Mouse (Mus musculus): Measurements from ENCODE around the gene Ddx54. TPM values are rescaled to one million over a fixed set of nuclear protein-coding genes. Genes with fewer than 3 reads are reported as not detected.

Gene Ddx54
- polyA plus RNA-seq, 1 experiment from 2014 or later: 52.2 TPM

GRCm38 (mm10) chr5:120570289-120570897, 42.1 kb upstream of the Ddx54 start:
- H3K27me3 ChIP-seq: peaks cover 16% of the 10 kb centered on the region; the same call in 1 of the 2 replicates
- H3K9ac ChIP-seq: no peak overlapping the region
- 70% methylated on average over 11 of the region's 11 CpGs for WGBS
- peaks cover 79% of the 10 kb centered on the region for H3K4me1 ChIP-seq
- no peak for ATAC-seq (replicated peaks; ENCODE audit: low FRiP score)
- H3K4me3 ChIP-seq (replicated peaks): no peak overlapping the region
- peaks cover 8% of the 10 kb centered on the region; the same call in 1 of the 2 replicates for H3K36me3 ChIP-seq
- H3K27ac ChIP-seq: peak overlapping the region; percentile 76
- 0 out of 2 replicates have a peak overlapping the region, but pooled peaks have one; percentile 26 for H3K4me2 ChIP-seq
- no peaks in the 10 kb centered on the region for H3K9me3 ChIP-seq (replicated peaks)

GRCm38 (mm10) chr5:120571056-120571740, 41.3 kb upstream of the Ddx54 start:
- Histone ChIP-seq H3K27ac (peak overlapping the region; percentile 76), H3K27me3 (peaks cover 16% of the 10 kb centered on the region; the same call in 1 of the 2 replicates), H3K9ac (no peak overlapping the region), H3K4me1 (peaks cover 71% of the 10 kb centered on the region), H3K4me2 (peak overlapping the region; percentile 26; the same call in 1 of the 2 replicates), H3K36me3 (peaks cover 8% of the 10 kb centered on the region; the same call in 1 of the 2 replicates), H3K4me3 (replicated peaks) (no peak overlapping the region), H3K9me3 (replicated peaks) (no peaks in the 10 kb centered on the region)
- WGBS: 15% methylated on average over 14 of the region's 14 CpGs
- peak; percentile 64 for ATAC-seq (replicated peaks; ENCODE audit: low FRiP score)

GRCm38 (mm10) chr5:120574469-120575063, 38.0 kb upstream of the Ddx54 start:
- Histone ChIP-seq H3K27me3 (peaks cover 16% of the 10 kb centered on the region; the same call in 1 of the 2 replicates), H3K9me3 (replicated peaks) (no peaks in the 10 kb centered on the region), H3K4me3 (replicated peaks) (no peak overlapping the region), H3K4me1 (peaks cover 69% of the 10 kb centered on the region), H3K4me2 (no peak overlapping the region), H3K27ac (no peak overlapping the region), H3K36me3 (peaks cover 8% of the 10 kb centered on the region; the same call in 1 of the 2 replicates), H3K9ac (no peak overlapping the region)
- no peak for ATAC-seq (replicated peaks; ENCODE audit: low FRiP score)
- 70% methylated on average over 10 of the region's 10 CpGs for WGBS

- ATAC-seq (replicated peaks; ENCODE audit: low FRiP score): no peak
- H3K27ac ChIP-seq: peak overlapping the region; percentile 48; the same call in 1 of the 2 replicates
- 61% methylated on average over 11 of the region's 11 CpGs for WGBS
Observed at GRCm38 (mm10) chr5:120576781-120577301, 35.7 kb upstream of the Ddx54 start.

GRCm38 (mm10) chr5:120577935-120578441, 34.6 kb upstream of the Ddx54 start:
- Histone ChIP-seq H3K9me3 (replicated peaks) (no peaks in the 10 kb centered on the region), H3K4me2 (peak overlapping the region; percentile 50; the same call in 1 of the 2 replicates), H3K27ac (peak overlapping the region; percentile 93), H3K4me3 (replicated peaks) (no peak overlapping the region), H3K36me3 (peaks cover 24% of the 10 kb centered on the region), H3K27me3 (peaks cover 14% of the 10 kb centered on the region; the same call in 1 of the 2 replicates), H3K9ac (0 out of 2 replicates have a peak overlapping the region, but pooled peaks have one; percentile 4), H3K4me1 (peaks cover 67% of the 10 kb centered on the region)
- peak; percentile 5; the same call in 1 of the 2 replicates for ATAC-seq (replicated peaks; ENCODE audit: low FRiP score)
- 32% methylated on average over 10 of the region's 10 CpGs for WGBS

More at GRCm38 (mm10) chr5:120576781-120577301, 35.7 kb upstream of the Ddx54 start:
- H3K4me1 ChIP-seq: peaks cover 68% of the 10 kb centered on the region
- no peak overlapping the region for H3K9ac ChIP-seq
- no peak overlapping the region for H3K4me2 ChIP-seq
- H3K36me3 ChIP-seq: peaks cover 18% of the 10 kb centered on the region
- H3K27me3 ChIP-seq: peaks cover 16% of the 10 kb centered on the region; the same call in 1 of the 2 replicates
- H3K9me3 ChIP-seq (replicated peaks): no peaks in the 10 kb centered on the region
- no peak overlapping the region for H3K4me3 ChIP-seq (replicated peaks)

- Histone ChIP-seq H3K9me3 (replicated peaks) (no peaks in the 10 kb centered on the region), H3K4me2 (peak overlapping the region; percentile 50), H3K4me1 (peaks cover 67% of the 10 kb centered on the region), H3K27ac (peak overlapping the region; percentile 93), H3K4me3 (replicated peaks) (no peak overlapping the region), H3K27me3 (peaks cover 9% of the 10 kb centered on the region; the same call in 1 of the 2 replicates), H3K36me3 (peaks cover 25% of the 10 kb centered on the region), H3K9ac (0 out of 2 replicates have a peak overlapping the region, but pooled peaks have one; percentile 4)
- 22% methylated on average over 12 of the region's 12 CpGs for WGBS
- ATAC-seq (replicated peaks; ENCODE audit: low FRiP score): peak; percentile 67
Observed at GRCm38 (mm10) chr5:120578504-120579081, 33.9 kb upstream of the Ddx54 start.

- no peak overlapping the region for H3K9ac ChIP-seq
- H3K27me3 ChIP-seq: peaks cover 8% of the 10 kb centered on the region; the same call in 1 of the 2 replicates
- peak overlapping the region; percentile 93 for H3K27ac ChIP-seq
- ATAC-seq (replicated peaks; ENCODE audit: low FRiP score): peak; percentile 55
- 14% methylated on average over 26 of the region's 26 CpGs for WGBS
- peaks cover 33% of the 10 kb centered on the region for H3K36me3 ChIP-seq
- H3K4me3 ChIP-seq (replicated peaks): 0 out of 2 replicates have a peak overlapping the region, but pooled peaks have one; percentile 11
- no peaks in the 10 kb centered on the region for H3K9me3 ChIP-seq (replicated peaks)
- peaks cover 71% of the 10 kb centered on the region for H3K4me1 ChIP-seq
- H3K4me2 ChIP-seq: peak overlapping the region; percentile 50
Observed at GRCm38 (mm10) chr5:120579211-120579897, 33.2 kb upstream of the Ddx54 start.

GRCm38 (mm10) chr5:120579898-120580626, 32.5 kb upstream of the Ddx54 start:
- Histone ChIP-seq H3K4me1 (peaks cover 68% of the 10 kb centered on the region), H3K27ac (peak overlapping the region; percentile 93)
- 67% methylated on average over 26 of the region's 26 CpGs for WGBS

GRCm38 (mm10) chr5:120582002-120582401, 30.5 kb upstream of the Ddx54 start:
- H3K9ac ChIP-seq: no peak overlapping the region
- no peak overlapping the region for H3K4me2 ChIP-seq
- H3K27me3 ChIP-seq: 0 out of 2 replicates have a peak, but pooled peaks cover 3% of the 10 kb centered on the region
- WGBS: 68% methylated on average over 9 of the region's 9 CpGs
- peaks cover 41% of the 10 kb centered on the region for H3K36me3 ChIP-seq
- no peak for ATAC-seq (replicated peaks; ENCODE audit: low FRiP score)
- H3K9me3 ChIP-seq (replicated peaks): no peaks in the 10 kb centered on the region
- peaks cover 75% of the 10 kb centered on the region for H3K4me1 ChIP-seq
- peak overlapping the region; percentile 73 for H3K27ac ChIP-seq
- no peak overlapping the region for H3K4me3 ChIP-seq (replicated peaks)

More at GRCm38 (mm10) chr5:120579898-120580626, 32.5 kb upstream of the Ddx54 start:
- Histone ChIP-seq H3K4me3 (replicated peaks) (0 out of 2 replicates have a peak overlapping the region, but pooled peaks have one; percentile 11), H3K36me3 (peaks cover 40% of the 10 kb centered on the region), H3K4me2 (peak overlapping the region; percentile 50), H3K27me3 (0 out of 2 replicates have a peak, but pooled peaks cover 3% of the 10 kb centered on the region), H3K9me3 (replicated peaks) (no peaks in the 10 kb centered on the region), H3K9ac (no peak overlapping the region)
- peak; percentile 7; the same call in 1 of the 2 replicates for ATAC-seq (replicated peaks; ENCODE audit: low FRiP score)

- Histone ChIP-seq H3K27me3 (0 out of 2 replicates have a peak, but pooled peaks cover 3% of the 10 kb centered on the region), H3K4me3 (replicated peaks) (no peak overlapping the region), H3K9me3 (replicated peaks) (no peaks in the 10 kb centered on the region), H3K36me3 (peaks cover 41% of the 10 kb centered on the region), H3K4me2 (no peak overlapping the region), H3K27ac (no peak overlapping the region), H3K9ac (no peak overlapping the region), H3K4me1 (peaks cover 71% of the 10 kb centered on the region)
- 86% methylated on average over 4 of the region's 4 CpGs for WGBS
- ATAC-seq (replicated peaks; ENCODE audit: low FRiP score): no peak
Observed at GRCm38 (mm10) chr5:120583511-120583910, 29.0 kb upstream of the Ddx54 start.

All from kidney, embryonic 15.5 days (tissue).